Mouse (Mus musculus): ENCODE data around the gene Nr1h2. TPM values are rescaled to one million over a fixed set of nuclear protein-coding genes. Genes with fewer than 3 reads are reported as not detected.

Gene Nr1h2
- total and polyA plus RNA-seq, 3 experiments, result 13.9 to 50.0 (median 43.8) TPM

DNA sequence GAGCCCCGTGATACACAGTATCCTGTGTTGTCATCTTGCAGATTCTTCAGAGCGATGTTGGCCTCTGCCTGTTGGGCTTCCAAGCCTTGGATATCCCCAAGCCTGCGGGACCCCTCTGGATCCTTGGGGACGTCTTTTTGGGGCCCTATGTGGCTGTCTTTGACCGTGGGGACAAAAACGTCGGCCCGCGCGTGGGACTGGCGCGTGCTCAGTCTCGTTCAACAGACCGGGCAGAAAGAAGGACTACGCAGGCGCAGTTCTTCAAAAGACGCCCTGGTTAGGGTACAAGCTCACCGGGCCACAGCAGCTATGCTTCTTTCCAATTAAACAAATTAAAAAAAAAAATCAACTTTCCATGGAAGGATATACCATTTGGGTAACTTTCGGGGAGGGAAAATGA lies 32.8 kb upstream of the Nr1h2 start:
- H3K9me3 ChIP-seq (replicated peaks; ENCODE audit: low read length), result peaks cover 2% of the 10 kb centered on the region
- in situ Hi-C loops (cut with MboI; ENCODE audit: low pct_ligation_motif_present, low pct_unique_long_range_greater_than_20kb, low sequenced_read_pairs), result loop anchor here (10.0 kb wide), 1 partner anchor 58 kb away; no protein-coding TSS in a partner anchor
- no peak overlapping the region for H3K27ac ChIP-seq (ENCODE audit: insufficient read depth, low read depth)
- no peak overlapping the region for H3K4me2 ChIP-seq (ENCODE audit: insufficient read depth, low read depth, poor library complexity, severe bottlenecking)
- DNase-seq (ENCODE audit: extremely low read depth), result no peak
- H3K36me3 ChIP-seq (replicated peaks in 1 of 2; ENCODE audit: control insufficient read depth in 1 of 2, insufficient read depth in 1 of 2, low read length in 1 of 2), result peaks cover 33 to 66% of the 10 kb centered on the region in 2 experiments
- peaks cover 4% of the 10 kb centered on the region for H3K27me3 ChIP-seq (replicated peaks)
- no peak overlapping the region for H3K9ac ChIP-seq (ENCODE audit: insufficient read depth, low read depth)
- dilution Hi-C loops (cut with MboI; ENCODE audit: extremely low pct_ligation_motif_present, extremely low pct_unique_long_range_greater_than_20kb, low sequenced_read_pairs), result no loop called here
- no peaks in the 10 kb centered on the region for H3K79me2 ChIP-seq (replicated peaks; ENCODE audit: control insufficient read depth, extremely low read depth, insufficient read depth, poor library complexity, severe bottlenecking)
- H3K4me3 ChIP-seq (replicated peaks in 1 of 3; ENCODE audit: low read depth in 2 of 3, low read length in 2 of 3, poor library complexity in 1 of 3), result no peak overlapping the region
- H3K4me1 ChIP-seq (ENCODE audit: control insufficient read depth in 1 of 2, insufficient read depth in 2 of 2), result peaks cover 9 to 28% of the 10 kb centered on the region in 2 experiments
- TF ChIP-seq CHD1 (IDR thresholded peaks at IDR 0.05; ENCODE audit: low read depth, low read length) (no peak), RAD21 (IDR thresholded peaks at IDR 0.05; ENCODE audit: low read depth, low read length) (no peak), ELF1 (IDR thresholded peaks at IDR 0.05; ENCODE audit: low read depth, low read length) (no peak), SMC3 (IDR thresholded peaks at IDR 0.05; ENCODE audit: low read depth, low read length) (no peak), MYC (IDR thresholded peaks at IDR 0.05; ENCODE audit: low read depth, low read length) (no peak), JUND (conservative IDR thresholded peaks at IDR 0.05; ENCODE audit: low read depth, low read length) (no peak), KAT2A (IDR thresholded peaks at IDR 0.05; ENCODE audit: insufficient replicate concordance, low read length) (no peak), ZKSCAN1 (IDR thresholded peaks at IDR 0.05; ENCODE audit: borderline replicate concordance, low read depth, low read length) (no peak), ZC3H11A (IDR thresholded peaks at IDR 0.05; ENCODE audit: low read depth, low read length) (no peak), MXI1 (IDR thresholded peaks at IDR 0.05; ENCODE audit: low read depth, low read length) (no peak)

DNA sequence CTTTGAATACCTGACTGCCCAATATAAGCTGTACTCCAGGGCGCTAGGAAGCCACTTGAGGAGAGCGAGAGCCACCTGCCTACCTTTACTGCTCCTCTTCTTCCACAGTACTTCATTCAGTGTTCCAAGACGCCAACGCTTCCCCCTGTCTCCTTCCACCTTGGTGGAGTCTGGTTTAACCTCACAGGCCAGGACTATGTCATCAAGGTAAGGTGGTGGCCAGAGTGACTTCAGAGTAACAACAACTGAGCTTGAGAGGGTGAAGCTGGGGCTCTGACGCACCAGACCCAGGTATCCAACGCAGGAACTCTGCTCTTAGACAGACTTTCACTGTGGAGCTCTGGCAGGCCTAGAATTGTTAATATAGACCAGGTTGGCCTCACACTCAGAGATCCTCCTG lies 31.9 kb upstream of the Nr1h2 start:
- TF ChIP-seq HCFC1 (IDR thresholded peaks at IDR 0.05; ENCODE audit: low read depth, low read length), result no peak
- no peak overlapping the region for H3K4me3 ChIP-seq (replicated peaks in 1 of 3; ENCODE audit: low read depth in 2 of 3, low read length in 2 of 3, poor library complexity in 1 of 3)
- in situ Hi-C loops (cut with MboI; ENCODE audit: low pct_ligation_motif_present, low pct_unique_long_range_greater_than_20kb, low sequenced_read_pairs) (loop anchor here (10.0 kb wide), 1 partner anchor 59 kb away; no protein-coding TSS in a partner anchor), dilution Hi-C loops (cut with MboI; ENCODE audit: extremely low pct_ligation_motif_present, extremely low pct_unique_long_range_greater_than_20kb, low sequenced_read_pairs) (no loop called here)
- H3K36me3 ChIP-seq (replicated peaks in 1 of 2; ENCODE audit: control insufficient read depth in 1 of 2, insufficient read depth in 1 of 2, low read length in 1 of 2), result peaks cover 41 to 75% of the 10 kb centered on the region in 2 experiments
- H3K4me2 ChIP-seq (ENCODE audit: insufficient read depth, low read depth, poor library complexity, severe bottlenecking), result no peak overlapping the region
- peaks cover 2% of the 10 kb centered on the region for H3K9me3 ChIP-seq (replicated peaks; ENCODE audit: low read length)
- no peaks in the 10 kb centered on the region for H3K79me2 ChIP-seq (replicated peaks; ENCODE audit: control insufficient read depth, extremely low read depth, insufficient read depth, poor library complexity, severe bottlenecking)
- no peak for DNase-seq (ENCODE audit: extremely low read depth)
- H3K27ac ChIP-seq (ENCODE audit: insufficient read depth, low read depth), result no peak overlapping the region
- no peaks in the 10 kb centered on the region for H3K27me3 ChIP-seq (replicated peaks)
- no peak overlapping the region for H3K9ac ChIP-seq (ENCODE audit: insufficient read depth, low read depth)
- H3K4me1 ChIP-seq (ENCODE audit: control insufficient read depth in 1 of 2, insufficient read depth in 2 of 2), result peaks cover 7 to 23% of the 10 kb centered on the region in 2 experiments

GRCm38 (mm10) chr7:44584921-44585320 lies 31.2 kb upstream of the Nr1h2 start:
- TF ChIP-seq JUN (IDR thresholded peaks at IDR 0.05; ENCODE audit: insufficient read depth, low read depth, low read length) (no peak), POLR2AphosphoS2 (IDR thresholded peaks at IDR 0.05; ENCODE audit: low read depth, low read length) (no peak; the same call in 1 of the 2 replicates), SMC3 (IDR thresholded peaks at IDR 0.05; ENCODE audit: low read depth, low read length) (no peak), ZKSCAN1 (IDR thresholded peaks at IDR 0.05; ENCODE audit: borderline replicate concordance, low read depth, low read length) (no peak), CHD2 (IDR thresholded peaks at IDR 0.05; ENCODE audit: low read length) (no peak), HCFC1 (IDR thresholded peaks at IDR 0.05; ENCODE audit: low read depth, low read length) (no peak), USF2 (conservative IDR thresholded peaks at IDR 0.05; ENCODE audit: low read depth, low read length) (no peak), CTCF (conservative IDR thresholded peaks at IDR 0.05 in 1 of 2, IDR thresholded peaks at IDR 0.05 in 1 of 2; ENCODE audit: low read depth in 2 of 2, low read length in 2 of 2) (no peak), RCOR1 (conservative IDR thresholded peaks at IDR 0.05; ENCODE audit: low read depth, low read length) (no peak), ZNF384 (IDR thresholded peaks at IDR 0.05; ENCODE audit: low read depth, low read length) (no peak), MAFK (IDR thresholded peaks at IDR 0.05; ENCODE audit: insufficient replicate concordance, low read length) (no peak), MXI1 (IDR thresholded peaks at IDR 0.05; ENCODE audit: low read depth, low read length) (no peak), SIN3A (IDR thresholded peaks at IDR 0.05; ENCODE audit: low read length) (no peak), MAX (IDR thresholded peaks at IDR 0.05; ENCODE audit: low read length) (no peak), ELF1 (IDR thresholded peaks at IDR 0.05; ENCODE audit: low read depth, low read length) (no peak), UBTF (IDR thresholded peaks at IDR 0.05; ENCODE audit: low read depth, low read length) (no peak)
- dilution Hi-C loops (cut with MboI; ENCODE audit: extremely low pct_ligation_motif_present, extremely low pct_unique_long_range_greater_than_20kb, low sequenced_read_pairs), result no loop called here
- in situ Hi-C loops (cut with MboI; ENCODE audit: low pct_ligation_motif_present, low pct_unique_long_range_greater_than_20kb, low sequenced_read_pairs), result loop anchor here (10.0 kb wide), 1 partner anchor 60 kb away; no protein-coding TSS in a partner anchor

More at GRCm38 (mm10) chr7:44584921-44585320, 31.2 kb upstream of the Nr1h2 start:
- Histone ChIP-seq H3K9ac (ENCODE audit: insufficient read depth, low read depth) (no peak overlapping the region), H3K4me3 (replicated peaks in 1 of 3; ENCODE audit: low read depth in 2 of 3, low read length in 2 of 3, poor library complexity in 1 of 3) (no peak overlapping the region), H3K27me3 (replicated peaks) (no peaks in the 10 kb centered on the region), H3K27ac (ENCODE audit: insufficient read depth, low read depth) (no peak overlapping the region), H3K9me3 (replicated peaks; ENCODE audit: low read length) (peaks cover 2% of the 10 kb centered on the region), H3K4me2 (ENCODE audit: insufficient read depth, low read depth, poor library complexity, severe bottlenecking) (no peak overlapping the region), H3K79me2 (replicated peaks; ENCODE audit: control insufficient read depth, extremely low read depth, insufficient read depth, poor library complexity, severe bottlenecking) (no peaks in the 10 kb centered on the region), H3K36me3 (replicated peaks in 1 of 2; ENCODE audit: control insufficient read depth in 1 of 2, insufficient read depth in 1 of 2, low read length in 1 of 2) (peaks cover 41 to 78% of the 10 kb centered on the region in 2 experiments), H3K4me1 (ENCODE audit: control insufficient read depth in 1 of 2, insufficient read depth in 2 of 2) (peaks cover 7 to 19% of the 10 kb centered on the region in 2 experiments)
- no peak for DNase-seq (ENCODE audit: extremely low read depth)

All from CH12.LX (cell line).